Mouse (Mus musculus) MEL (cell line): ENCODE results near the gene Auts2. TPM values are rescaled to one million over a fixed set of nuclear protein-coding genes. Genes with fewer than 3 reads are reported as not detected.

Source experiments
- DNase-seq: peaks from one replicate; pipeline ENCODE4 v3.0.0; 2011; ENCODE audit warnings: low read depth, low spot score
- H3K27ac ChIP-seq: 2 replicates; pipeline ENCODE4 v1.5.1; 2012; ENCODE audit warnings: low read depth, mild to moderate bottlenecking, control low read depth, low read length, moderate library complexity; ENCODE audit not compliant: control insufficient read depth
- H3K27me3 ChIP-seq, 2 experiments: fragments of 150-350 bp in 1 of 2; sonication (generic) in 1 of 2; 2 replicates each; pipeline ENCODE4 v1.6.1; 2012; ENCODE audit warnings: low read length in 2 of 2, mild to moderate bottlenecking in 2 of 2, improper control_type of control experiment in 1 of 2, moderate library complexity in 1 of 2; ENCODE audit not compliant: insufficient read depth in 2 of 2, control insufficient read depth in 1 of 2
- H3K36me3 ChIP-seq, 2 experiments: 2 replicates each; pipeline ENCODE4 v1.6.1; 2012 to 2014; ENCODE audit warnings: low read length in 2 of 2, improper control_type of control experiment in 1 of 2, inconsistent platforms in 1 of 2, mild to moderate bottlenecking in 1 of 2; ENCODE audit not compliant: insufficient read depth in 2 of 2, control insufficient read depth in 1 of 2
- H3K4me1 ChIP-seq, 2 experiments: fragments of 150-350 bp in 1 of 2; sonication (generic) in 1 of 2; 2 replicates each; pipeline ENCODE4 v1.6.1; 2012; ENCODE audit warnings: low read length in 2 of 2, improper control_type of control experiment in 1 of 2, mild to moderate bottlenecking in 1 of 2; ENCODE audit not compliant: insufficient read depth in 2 of 2, control insufficient read depth in 1 of 2
- H3K4me3 ChIP-seq, 2 experiments: fragments of 150-350 bp in 1 of 2; sonication (generic) in 1 of 2; 2 replicates each; pipeline ENCODE4 v1.5.1; 2012; ENCODE audit warnings: low read depth in 2 of 2, low read length in 2 of 2, mild to moderate bottlenecking in 2 of 2, moderate library complexity in 2 of 2, control low read depth in 1 of 2, improper control_type of control experiment in 1 of 2; ENCODE audit not compliant: control insufficient read depth in 1 of 2, insufficient read depth in 1 of 2
- H3K79me2 ChIP-seq: 2 replicates; pipeline ENCODE4 v1.6.1; 2012; ENCODE audit warnings: mild to moderate bottlenecking, low read length, moderate library complexity; ENCODE audit not compliant: control insufficient read depth, poor library complexity, insufficient read depth
- H3K9ac ChIP-seq: 2 replicates; pipeline ENCODE4 v1.6.1; 2012; ENCODE audit warnings: low read depth, mild to moderate bottlenecking, control low read depth, low read length, moderate library complexity; ENCODE audit not compliant: control insufficient read depth, poor library complexity, severe bottlenecking
- H3K9me3 ChIP-seq: fragments of 150-350 bp; sonication (generic); replicated peaks from 2 replicates; pipeline ENCODE4 v1.6.1; 2012; ENCODE audit warnings: mild to moderate bottlenecking, low read length, improper control_type of control experiment, moderate library complexity; ENCODE audit not compliant: insufficient read depth
- BHLHE40 ChIP-seq: IDR thresholded peaks from 2 replicates; pipeline ENCODE4 v1.6.1; 2012; ENCODE audit warnings: low read depth, mild to moderate bottlenecking, inconsistent platforms, low read length, improper control_type of control experiment, borderline replicate concordance
- CHD1 ChIP-seq: IDR thresholded peaks from 2 replicates; pipeline ENCODE4 v1.6.1; 2012; ENCODE audit warnings: low read depth, mild to moderate bottlenecking, inconsistent platforms, low read length, improper control_type of control experiment
- CTCF ChIP-seq, 3 experiments: IDR thresholded peaks in 2 of 3; conservative IDR thresholded peaks in 1 of 3; 2 replicates each; pipeline ENCODE4 v1.5.1; 2011 to 2012; ENCODE audit warnings: low read length in 3 of 3, low read depth in 2 of 3, mild to moderate bottlenecking in 2 of 3, improper control_type of control experiment in 1 of 3, inconsistent platforms in 1 of 3, mixed read lengths in 1 of 3, moderate library complexity in 1 of 3; ENCODE audit not compliant: control insufficient read depth in 1 of 3, insufficient read depth in 1 of 3, poor library complexity in 1 of 3, severe bottlenecking in 1 of 3
- ELF1 ChIP-seq: IDR thresholded peaks from 2 replicates; pipeline ENCODE4 v1.6.1; 2014; ENCODE audit warnings: low read depth, mild to moderate bottlenecking, inconsistent platforms, low read length, improper control_type of control experiment, moderate library complexity
- ETS1 ChIP-seq: IDR thresholded peaks from 2 replicates; pipeline ENCODE4 v1.6.1; 2012; ENCODE audit warnings: low read depth, mild to moderate bottlenecking, inconsistent platforms, low read length, improper control_type of control experiment, moderate library complexity
- GATA1 ChIP-seq: IDR thresholded peaks from 2 replicates; pipeline ENCODE4 v1.6.1; 2011; ENCODE audit warnings: low read depth, low read length, improper control_type of control experiment
- HCFC1 ChIP-seq: IDR thresholded peaks from 2 replicates; pipeline ENCODE4 v1.6.1; 2012; ENCODE audit warnings: low read depth, mild to moderate bottlenecking, inconsistent platforms, low read length, improper control_type of control experiment, moderate library complexity
- MAX ChIP-seq: IDR thresholded peaks from 2 replicates; pipeline ENCODE4 v1.6.1; 2011; ENCODE audit warnings: low read length, improper control_type of control experiment
- MXI1 ChIP-seq: IDR thresholded peaks from 2 replicates; pipeline ENCODE4 v1.6.1; 2011; ENCODE audit warnings: mild to moderate bottlenecking, low read depth, low read length, improper control_type of control experiment
- MYC ChIP-seq: IDR thresholded peaks from 2 replicates; pipeline ENCODE4 v1.6.1; 2011; ENCODE audit warnings: low read depth, mild to moderate bottlenecking, low read length, improper control_type of control experiment, moderate library complexity
- NELFE ChIP-seq: IDR thresholded peaks from 2 replicates; pipeline ENCODE4 v1.6.1; 2011; ENCODE audit warnings: low read depth, low read length, improper control_type of control experiment
- NRF1 ChIP-seq: IDR thresholded peaks from 2 replicates; pipeline ENCODE4 v1.6.1; 2014; ENCODE audit warnings: low read depth, mild to moderate bottlenecking, inconsistent platforms, low read length, improper control_type of control experiment, moderate library complexity; ENCODE audit not compliant: poor library complexity, insufficient read depth, severe bottlenecking
- POLR2A ChIP-seq, 2 experiments: IDR thresholded peaks; 2 replicates each; pipeline ENCODE4 v1.6.1; 2011 to 2012; ENCODE audit warnings: low read length in 2 of 2, mild to moderate bottlenecking in 2 of 2, control low read depth in 1 of 2, improper control_type of control experiment in 1 of 2, low read depth in 1 of 2, moderate library complexity in 1 of 2; ENCODE audit not compliant: control insufficient read depth in 1 of 2, insufficient read depth in 1 of 2, poor library complexity in 1 of 2
- RAD21 ChIP-seq: IDR thresholded peaks from 2 replicates; pipeline ENCODE4 v1.6.1; 2011; ENCODE audit warnings: mild to moderate bottlenecking, low read depth, low read length, improper control_type of control experiment
- RCOR1 ChIP-seq: IDR thresholded peaks from 2 replicates; pipeline ENCODE4 v1.6.1; 2012; ENCODE audit warnings: low read depth, mild to moderate bottlenecking, inconsistent platforms, low read length, improper control_type of control experiment
- SIN3A ChIP-seq: IDR thresholded peaks from 2 replicates; pipeline ENCODE4 v1.6.1; 2012; ENCODE audit warnings: low read length, improper control_type of control experiment, inconsistent platforms
- SMC3 ChIP-seq: IDR thresholded peaks from 2 replicates; pipeline ENCODE4 v1.6.1; 2011; ENCODE audit warnings: low read depth, low read length, improper control_type of control experiment
- TCF12 ChIP-seq: IDR thresholded peaks from 2 replicates; pipeline ENCODE4 v1.6.1; 2014; ENCODE audit warnings: low read depth, mild to moderate bottlenecking, inconsistent platforms, low read length, improper control_type of control experiment, moderate library complexity
- UBTF ChIP-seq: IDR thresholded peaks from 2 replicates; pipeline ENCODE4 v1.6.1; 2012; ENCODE audit warnings: low read depth, mild to moderate bottlenecking, inconsistent platforms, low read length, improper control_type of control experiment, moderate library complexity, borderline replicate concordance; ENCODE audit not compliant: insufficient read depth
- USF2 ChIP-seq, 2 experiments: IDR thresholded peaks; 2 replicates each; pipeline ENCODE4 v1.6.1; 2011 to 2012; ENCODE audit warnings: improper control_type of control experiment in 2 of 2, low read length in 2 of 2, borderline replicate concordance in 1 of 2, inconsistent platforms in 1 of 2, low read depth in 1 of 2, mild to moderate bottlenecking in 1 of 2; ENCODE audit not compliant: insufficient read depth in 1 of 2
- ZC3H11A ChIP-seq: IDR thresholded peaks from 2 replicates; pipeline ENCODE4 v1.6.1; 2012; ENCODE audit warnings: low read depth, mild to moderate bottlenecking, inconsistent platforms, low read length, improper control_type of control experiment
- ZKSCAN1 ChIP-seq: IDR thresholded peaks from 2 replicates; pipeline ENCODE4 v1.6.1; 2012; ENCODE audit warnings: low read depth, mild to moderate bottlenecking, inconsistent platforms, low read length, improper control_type of control experiment, moderate library complexity
- ZMIZ1 ChIP-seq: IDR thresholded peaks from 2 replicates; pipeline ENCODE4 v1.6.1; 2012; ENCODE audit warnings: low read depth, mild to moderate bottlenecking, inconsistent platforms, low read length, improper control_type of control experiment, moderate library complexity
- polyA plus RNA-seq, 2 experiments: library from polyadenylated mRNA; stranded (reverse) in 1 of 2; unstranded in 1 of 2; fragments of >175 nt in 1 of 2; fragments of >200 nt in 1 of 2; gene quantifications; 2 replicates each; pipeline versions ENCODE4 v1.2.1 to v1.2.4; 2012; ENCODE audit warnings: low replicate concordance in 2 of 2, low read depth in 1 of 2; ENCODE audit not compliant: insufficient read length in 2 of 2, insufficient read depth in 1 of 2, missing spikeins in 1 of 2
- total RNA-seq: library from RNA; depleted of rRNA; stranded (reverse); fragments of 300-350 nt; gene quantifications from 2 replicates; pipeline ENCODE4 v1.2.3, GENCODE M21; 2012

Gene Auts2
- total and polyA plus RNA-seq, 3 experiments: not detected

GRCm38 (mm10) chr5:132332521-132332920 is 210.6 kb downstream of the Auts2 start:
- no peak overlapping the region for H3K27ac ChIP-seq
- H3K9ac ChIP-seq: no peak overlapping the region
- no peak for DNase-seq
- H3K4me3 ChIP-seq: no peak overlapping the region
- no peaks in the 10 kb centered on the region for H3K4me1 ChIP-seq
- no peaks in the 10 kb centered on the region for H3K9me3 ChIP-seq
- no peaks in the 10 kb centered on the region for H3K36me3 ChIP-seq
- no peaks in the 10 kb centered on the region for H3K27me3 ChIP-seq
- TF ChIP-seq UBTF (no peak), RCOR1 (no peak), RAD21 (no peak), HCFC1 (no peak), NRF1 (no peak), ZKSCAN1 (no peak), SMC3 (no peak), ELF1 (no peak), SIN3A (no peak), GATA1 (no peak), MXI1 (no peak)
- H3K79me2 ChIP-seq: no peaks in the 10 kb centered on the region

GRCm38 (mm10) chr5:132329171-132329936 is 213.8 kb downstream of the Auts2 start:
- DNase-seq: no peak
- H3K9me3 ChIP-seq: no peaks in the 10 kb centered on the region
- no peaks in the 10 kb centered on the region for H3K79me2 ChIP-seq
- H3K4me1 ChIP-seq: no peaks in the 10 kb centered on the region
- no peaks in the 10 kb centered on the region for H3K36me3 ChIP-seq
- no peak for TF ChIP-seq ZC3H11A
- TF ChIP-seq USF2 (IDR thresholded peaks at IDR 0.05; ENCODE audit: borderline replicate concordance in 1 of 2, insufficient read depth in 1 of 2, low read depth in 1 of 2, low read length in 2 of 2): no peak
- TF ChIP-seq CHD1: no peak
- no peak for TF ChIP-seq ZMIZ1
- no peak for TF ChIP-seq NRF1
- TF ChIP-seq BHLHE40: no peak
- no peak for TF ChIP-seq POLR2A (IDR thresholded peaks at IDR 0.05; ENCODE audit: control insufficient read depth in 1 of 2, insufficient read depth in 1 of 2, low read depth in 1 of 2, low read length in 2 of 2, poor library complexity in 1 of 2)
- no peak for TF ChIP-seq ZKSCAN1
- no peak for TF ChIP-seq GATA1
- TF ChIP-seq SMC3: no peak
- no peak for TF ChIP-seq MXI1
- TF ChIP-seq RCOR1: no peak
- TF ChIP-seq ETS1: no peak
- no peak for TF ChIP-seq MAX
- no peak for TF ChIP-seq MYC
- no peak for TF ChIP-seq UBTF
- no peak for TF ChIP-seq TCF12
- TF ChIP-seq NELFE: no peak
- TF ChIP-seq CTCF (IDR thresholded peaks at IDR 0.05 in 2 of 3, conservative IDR thresholded peaks at IDR 0.05 in 1 of 3; ENCODE audit: control insufficient read depth in 1 of 3, insufficient read depth in 1 of 3, low read depth in 2 of 3, low read length in 3 of 3, poor library complexity in 1 of 3, severe bottlenecking in 1 of 3): no peak
- H3K9ac ChIP-seq: no peak overlapping the region
- no peak overlapping the region for H3K4me3 ChIP-seq
- H3K27me3 ChIP-seq: no peaks in the 10 kb centered on the region
- no peak overlapping the region for H3K27ac ChIP-seq
